Mouse (Mus musculus): ENCODE measurements around the gene Itga7. TPM values are rescaled to one million over a fixed set of nuclear protein-coding genes. Genes with fewer than 3 reads are reported as not detected.

Itga7 gene
- polyA plus RNA-seq, 1 experiment from 2014 or later = 1.3 TPM

GRCm38 (mm10) chr10:128895952-128896693 lies 37.5 kb upstream of the Itga7 start:
- peak overlapping the region; percentile 32 for H3K4me2 ChIP-seq (ENCODE audit: low read length)
- peaks cover 6% of the 10 kb centered on the region for H3K27me3 ChIP-seq (replicated peaks; ENCODE audit: control insufficient read depth, insufficient read depth, low read length)
- DNase-seq (ENCODE audit: low spot score) (peak; percentile 68), ATAC-seq (0 out of 2 replicates have a peak, but pooled peaks have one; percentile 11)
- H3K36me3 ChIP-seq (ENCODE audit: control insufficient read depth, insufficient read depth, low read length) = no peaks in the 10 kb centered on the region
- H3K9ac ChIP-seq (ENCODE audit: low read length) = 0 out of 2 replicates have a peak overlapping the region, but pooled peaks have one; percentile 4
- 3% methylated on average over 17 of the region's 17 CpGs for WGBS
- H3K4me1 ChIP-seq (ENCODE audit: control insufficient read depth, insufficient read depth, low read length) = peaks cover 8% of the 10 kb centered on the region; the same call in 1 of the 2 replicates
- H3K27ac ChIP-seq (ENCODE audit: low read depth, low read length) = no peak overlapping the region
- H3K9me3 ChIP-seq (replicated peaks; ENCODE audit: control insufficient read depth, low read length) = no peaks in the 10 kb centered on the region
- H3K4me3 ChIP-seq (ENCODE audit: low read depth, low read length) = no peak overlapping the region

GRCm38 (mm10) chr10:128896807-128897206 lies 36.8 kb upstream of the Itga7 start:
- Histone ChIP-seq H3K4me1 (ENCODE audit: control insufficient read depth, insufficient read depth, low read length) (peaks cover 8% of the 10 kb centered on the region; the same call in 1 of the 2 replicates), H3K27me3 (replicated peaks; ENCODE audit: control insufficient read depth, insufficient read depth, low read length) (peaks cover 6% of the 10 kb centered on the region), H3K27ac (ENCODE audit: low read depth, low read length) (no peak overlapping the region), H3K9ac (ENCODE audit: low read length) (no peak overlapping the region), H3K4me2 (ENCODE audit: low read length) (no peak overlapping the region), H3K36me3 (ENCODE audit: control insufficient read depth, insufficient read depth, low read length) (no peaks in the 10 kb centered on the region), H3K9me3 (replicated peaks; ENCODE audit: control insufficient read depth, low read length) (no peaks in the 10 kb centered on the region), H3K4me3 (ENCODE audit: low read depth, low read length) (no peak overlapping the region)
- 36% methylated on average over 1 of the region's 1 CpGs for WGBS
- no peak for DNase-seq (ENCODE audit: low spot score)
- ATAC-seq = no peak

GRCm38 (mm10) chr10:128897501-128897900 lies 36.1 kb upstream of the Itga7 start:
- ATAC-seq = peak; percentile 32; the same call in 1 of the 2 replicates
- H3K4me2 ChIP-seq (ENCODE audit: low read length) = no peak overlapping the region
- DNase-seq (ENCODE audit: low spot score) = peak; percentile 79
- H3K36me3 ChIP-seq (ENCODE audit: control insufficient read depth, insufficient read depth, low read length) = no peaks in the 10 kb centered on the region
- H3K9ac ChIP-seq (ENCODE audit: low read length) = no peak overlapping the region
- peak overlapping the region; percentile 1; the same call in 1 of the 2 replicates for H3K27ac ChIP-seq (ENCODE audit: low read depth, low read length)
- peaks cover 8% of the 10 kb centered on the region; the same call in 1 of the 2 replicates for H3K4me1 ChIP-seq (ENCODE audit: control insufficient read depth, insufficient read depth, low read length)
- no peaks in the 10 kb centered on the region for H3K9me3 ChIP-seq (replicated peaks; ENCODE audit: control insufficient read depth, low read length)
- WGBS = 13% methylated on average over 1 of the region's 1 CpGs
- H3K4me3 ChIP-seq (ENCODE audit: low read depth, low read length) = no peak overlapping the region
- peaks cover 6% of the 10 kb centered on the region for H3K27me3 ChIP-seq (replicated peaks; ENCODE audit: control insufficient read depth, insufficient read depth, low read length)

- no peak overlapping the region for H3K4me2 ChIP-seq (ENCODE audit: low read length)
- DNase-seq (ENCODE audit: low spot score) (no peak), ATAC-seq (no peak)
- WGBS = 80% methylated on average over 6 of the region's 6 CpGs
- H3K9me3 ChIP-seq (replicated peaks; ENCODE audit: control insufficient read depth, low read length) = no peaks in the 10 kb centered on the region
- no peaks in the 10 kb centered on the region for H3K36me3 ChIP-seq (ENCODE audit: control insufficient read depth, insufficient read depth, low read length)
- H3K4me3 ChIP-seq (ENCODE audit: low read depth, low read length) = no peak overlapping the region
- H3K4me1 ChIP-seq (ENCODE audit: control insufficient read depth, insufficient read depth, low read length) = peaks cover 3% of the 10 kb centered on the region; the same call in 1 of the 2 replicates
- H3K27ac ChIP-seq (ENCODE audit: low read depth, low read length) = no peak overlapping the region
- H3K9ac ChIP-seq (ENCODE audit: low read length) = no peak overlapping the region
- H3K27me3 ChIP-seq (replicated peaks; ENCODE audit: control insufficient read depth, insufficient read depth, low read length) = peaks cover 6% of the 10 kb centered on the region
Measured at GRCm38 (mm10) chr10:128899759-128900490, 33.7 kb upstream of the Itga7 start.

- no peaks in the 10 kb centered on the region for H3K36me3 ChIP-seq (ENCODE audit: control insufficient read depth, insufficient read depth, low read length)
- no peak within 1 kb of the TSS for H3K27ac ChIP-seq (ENCODE audit: low read depth, low read length)
- ATAC-seq = no peak
- H3K9ac ChIP-seq (ENCODE audit: low read length) = no peak within 1 kb of the TSS
- no peak within 1 kb of the TSS for H3K4me2 ChIP-seq (ENCODE audit: low read length)
- no peak within 1 kb of the TSS for H3K4me3 ChIP-seq (ENCODE audit: low read depth, low read length)
- H3K4me1 ChIP-seq (ENCODE audit: control insufficient read depth, insufficient read depth, low read length) = peaks cover 3% of the 10 kb centered on the region; the same call in 1 of the 2 replicates
- 80% methylated on average over 3 of the region's 3 CpGs for WGBS
- no peak for DNase-seq (ENCODE audit: low spot score)
- H3K9me3 ChIP-seq (replicated peaks; ENCODE audit: control insufficient read depth, low read length) = no peaks in the 10 kb centered on the region
- peaks cover 4% of the 10 kb centered on the region for H3K27me3 ChIP-seq (replicated peaks; ENCODE audit: control insufficient read depth, insufficient read depth, low read length)
Measured at GRCm38 (mm10) chr10:128900698-128901097, 32.9 kb upstream of the Itga7 start, which contains the start of gene Cd63. Gene Cd63 (plus strand): TSS chr10:128900989.

- Histone ChIP-seq H3K36me3 (ENCODE audit: control insufficient read depth, insufficient read depth, low read length) (no peaks in the 10 kb centered on the region), H3K27ac (ENCODE audit: low read depth, low read length) (no peak overlapping the region), H3K4me1 (ENCODE audit: control insufficient read depth, insufficient read depth, low read length) (peaks cover under 1% of the 10 kb centered on the region; the same call in 1 of the 2 replicates), H3K9ac (ENCODE audit: low read length) (no peak overlapping the region), H3K4me3 (ENCODE audit: low read depth, low read length) (no peak overlapping the region), H3K27me3 (replicated peaks; ENCODE audit: control insufficient read depth, insufficient read depth, low read length) (no peaks in the 10 kb centered on the region), H3K4me2 (ENCODE audit: low read length) (no peak overlapping the region), H3K9me3 (replicated peaks; ENCODE audit: control insufficient read depth, low read length) (no peaks in the 10 kb centered on the region)
- WGBS = 81% methylated on average over 1 of the region's 1 CpGs
- ATAC-seq (no peak), DNase-seq (ENCODE audit: low spot score) (no peak)
Measured at GRCm38 (mm10) chr10:128901409-128901808, 32.2 kb upstream of the Itga7 start.

- H3K9ac ChIP-seq (ENCODE audit: low read length) = no peak overlapping the region
- no peaks in the 10 kb centered on the region for H3K4me1 ChIP-seq (ENCODE audit: control insufficient read depth, insufficient read depth, low read length)
- no peak overlapping the region for H3K4me2 ChIP-seq (ENCODE audit: low read length)
- no peak for DNase-seq (ENCODE audit: low spot score)
- no peaks in the 10 kb centered on the region for H3K27me3 ChIP-seq (replicated peaks; ENCODE audit: control insufficient read depth, insufficient read depth, low read length)
- 84% methylated on average over 3 of the region's 3 CpGs for WGBS
- no peak overlapping the region for H3K27ac ChIP-seq (ENCODE audit: low read depth, low read length)
- no peaks in the 10 kb centered on the region for H3K9me3 ChIP-seq (replicated peaks; ENCODE audit: control insufficient read depth, low read length)
- no peaks in the 10 kb centered on the region for H3K36me3 ChIP-seq (ENCODE audit: control insufficient read depth, insufficient read depth, low read length)
- H3K4me3 ChIP-seq (ENCODE audit: low read depth, low read length) = no peak overlapping the region
- ATAC-seq = no peak
Measured at GRCm38 (mm10) chr10:128902409-128902988, 31.1 kb upstream of the Itga7 start.

- DNase-seq (ENCODE audit: low spot score) (no peak), ATAC-seq (no peak)
- H3K4me3 ChIP-seq (ENCODE audit: low read depth, low read length) = no peak overlapping the region
- WGBS = 76% methylated on average over 5 of the region's 5 CpGs
- no peak overlapping the region for H3K27ac ChIP-seq (ENCODE audit: low read depth, low read length)
- H3K4me2 ChIP-seq (ENCODE audit: low read length) = no peak overlapping the region
- no peaks in the 10 kb centered on the region; the same call in 1 of the 2 replicates for H3K27me3 ChIP-seq (replicated peaks; ENCODE audit: control insufficient read depth, insufficient read depth, low read length)
- no peaks in the 10 kb centered on the region for H3K4me1 ChIP-seq (ENCODE audit: control insufficient read depth, insufficient read depth, low read length)
- H3K9me3 ChIP-seq (replicated peaks; ENCODE audit: control insufficient read depth, low read length) = no peaks in the 10 kb centered on the region
- H3K9ac ChIP-seq (ENCODE audit: low read length) = no peak overlapping the region
- no peaks in the 10 kb centered on the region for H3K36me3 ChIP-seq (ENCODE audit: control insufficient read depth, insufficient read depth, low read length)
Measured at GRCm38 (mm10) chr10:128904812-128905211, 28.8 kb upstream of the Itga7 start.

Data from forebrain, embryonic 14.5 days (tissue).